Mouse (Mus musculus): ENCODE results near the gene Cmip.

GRCm38 (mm10) chr8:117326735-117327134 is 69.9 kb downstream of the Cmip start:
- TF ChIP-seq CTCF (conservative IDR thresholded peaks at IDR 0.05; ENCODE audit: insufficient read depth, insufficient read length, low read depth, low read length) (no peak), POLR2A (IDR thresholded peaks at IDR 0.05; ENCODE audit: low read depth, low read length) (no peak)
